ENCODE assay signal across 9 mouse cellular contexts in the genomic region with DNA sequence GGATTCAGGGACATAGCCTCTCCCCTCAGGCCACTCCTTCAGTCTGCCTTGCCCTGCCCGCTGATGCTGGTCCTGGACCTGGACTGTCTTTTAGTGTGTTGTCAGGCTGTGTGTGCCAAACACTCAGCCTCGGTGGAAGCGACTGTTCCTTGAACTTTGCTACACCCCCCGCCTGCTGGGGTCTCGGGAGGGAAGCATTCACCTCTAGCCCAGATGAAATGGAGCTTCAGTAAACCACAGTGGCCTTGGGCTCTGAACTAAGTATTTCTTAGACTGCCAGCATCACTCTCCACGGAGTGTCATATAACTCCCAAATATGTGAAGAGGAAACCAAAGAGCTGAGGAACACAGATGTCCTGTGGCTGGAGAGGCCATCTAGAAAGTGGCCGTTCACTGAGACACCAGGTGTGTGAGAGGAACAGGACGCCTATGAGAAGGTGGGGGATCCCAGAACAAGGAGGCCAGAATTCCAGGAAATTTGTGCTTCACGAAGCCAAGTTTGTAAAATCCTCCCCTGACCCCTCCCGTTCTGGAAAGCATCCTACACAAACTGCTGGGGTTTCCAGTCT.
A peak's percentile ranks its signal among the peaks of the same experiment; 100 is the strongest.
DNase-seq lines count a peak whose midpoint lies in the region; ATAC-seq lines count a peak whose summit lies in the region.
"Had no signal": no experiment of that assay in that cellular context is flagged by ENCODE, and none has a peak within 500 bp of the region (broad histone marks: within the 10 kb centered on the region; RNA-seq: fewer than 3 reads in every experiment).

No protein-coding gene starts in this region.

- peak; percentile 19; the same call in 1 of the 2 replicates for ATAC-seq in kidney, embryonic 16.5 days (ENCODE audit: low FRiP score, low TSS enrichment)
- peak; percentile 27; the same call in 1 of the 2 replicates for ATAC-seq in embryonic facial prominence, embryonic 13.5 days (ENCODE audit: insufficient number of reproducible peaks, insufficient read depth, low FRiP score, low TSS enrichment, low read depth)
- no peak for ATAC-seq in heart, embryonic 13.5 days (ENCODE audit: extremely low read depth, insufficient number of reproducible peaks, low FRiP score, low TSS enrichment)
- ATAC-seq in stomach, embryonic 14.5 days (ENCODE audit: insufficient number of reproducible peaks, insufficient read depth, low FRiP score, low read depth) = no peak

- H3K9me3 ChIP-seq in kidney, embryonic 16.5 days (ENCODE audit: low read length) = no peaks in the 10 kb centered on the region
- no peaks in the 10 kb centered on the region for H3K9me3 ChIP-seq in embryonic facial prominence, embryonic 13.5 days
- H3K9me3 ChIP-seq in heart, embryonic 13.5 days = no peaks in the 10 kb centered on the region
- no peaks in the 10 kb centered on the region for H3K9me3 ChIP-seq in stomach, embryonic 14.5 days (ENCODE audit: control insufficient read depth, low read depth, low read length)

- peak overlapping the region; percentile 36 for H3K9ac ChIP-seq in kidney, embryonic 16.5 days (replicated peaks; ENCODE audit: low read length)
- no peak overlapping the region for H3K9ac ChIP-seq in embryonic facial prominence, embryonic 13.5 days
- H3K9ac ChIP-seq in heart, embryonic 13.5 days = peak overlapping the region; percentile 52
- H3K9ac ChIP-seq in stomach, embryonic 14.5 days (replicated peaks; ENCODE audit: low read depth, low read length) = no peak overlapping the region
- H3K9ac ChIP-seq: liver, embryonic 14.5 days had no signal

- WGBS in kidney, embryonic 16.5 days = 16% methylated on average over 10 of the region's 10 CpGs
- WGBS in embryonic facial prominence, embryonic 13.5 days = 21% methylated on average over 10 of the region's 10 CpGs
- 54% methylated on average over 10 of the region's 10 CpGs for WGBS in heart, embryonic 13.5 days
- 32% methylated on average over 10 of the region's 10 CpGs for WGBS in stomach, embryonic 14.5 days

- peak overlapping the region; percentile 95 for H3K27ac ChIP-seq in kidney, embryonic 16.5 days (ENCODE audit: low read length)
- H3K27ac ChIP-seq in embryonic facial prominence, embryonic 13.5 days = peak overlapping the region; percentile 80
- peak overlapping the region; percentile 75 for H3K27ac ChIP-seq in heart, embryonic 13.5 days (replicated peaks)
- H3K27ac ChIP-seq in stomach, embryonic 14.5 days (ENCODE audit: low read length) = peak overlapping the region; percentile 53; the same call in 1 of the 2 replicates
- H3K27ac ChIP-seq: liver, embryonic 14.5 days had no signal

- H3K4me3 ChIP-seq in kidney, embryonic 16.5 days (ENCODE audit: low read length) = no peak overlapping the region
- no peak overlapping the region for H3K4me3 ChIP-seq in embryonic facial prominence, embryonic 13.5 days
- H3K4me3 ChIP-seq in heart, embryonic 13.5 days = no peak overlapping the region
- H3K4me3 ChIP-seq in stomach, embryonic 14.5 days (ENCODE audit: low read depth, low read length) = no peak overlapping the region

- DNase-seq in kidney, adult 8-10 months = no peak
- no peak for DNase-seq in left cerebral cortex, adult 18-20 months (ENCODE audit: low spot score in 2 of 2)
- no peak for DNase-seq in MN1 (ENCODE audit: low spot score)
- DNase-seq: thymus, postnatal 36 days had no signal

- no peaks in the 10 kb centered on the region for H3K36me3 ChIP-seq in kidney, embryonic 16.5 days (ENCODE audit: insufficient read depth, low read length)
- H3K36me3 ChIP-seq in embryonic facial prominence, embryonic 13.5 days = no peaks in the 10 kb centered on the region
- H3K36me3 ChIP-seq in heart, embryonic 13.5 days = no peaks in the 10 kb centered on the region
- no peaks in the 10 kb centered on the region for H3K36me3 ChIP-seq in stomach, embryonic 14.5 days (ENCODE audit: control insufficient read depth, insufficient read depth, low read length)

- no peak overlapping the region for H3K4me2 ChIP-seq in kidney, embryonic 16.5 days (replicated peaks; ENCODE audit: low read depth, low read length)
- H3K4me2 ChIP-seq in embryonic facial prominence, embryonic 13.5 days = no peak overlapping the region
- H3K4me2 ChIP-seq in heart, embryonic 13.5 days = no peak overlapping the region
- H3K4me2 ChIP-seq in stomach, embryonic 14.5 days (replicated peaks; ENCODE audit: low read depth, low read length) = no peak overlapping the region

- H3K27me3 ChIP-seq in kidney, embryonic 16.5 days (ENCODE audit: insufficient read depth, low read length) = no peaks in the 10 kb centered on the region
- no peaks in the 10 kb centered on the region for H3K27me3 ChIP-seq in embryonic facial prominence, embryonic 13.5 days
- H3K27me3 ChIP-seq in heart, embryonic 13.5 days (replicated peaks) = no peaks in the 10 kb centered on the region
- no peaks in the 10 kb centered on the region for H3K27me3 ChIP-seq in stomach, embryonic 14.5 days (ENCODE audit: control insufficient read depth, insufficient read depth, low read length)

- H3K4me1 ChIP-seq in kidney, embryonic 16.5 days (ENCODE audit: insufficient read depth, low read length) = peaks cover 51% of the 10 kb centered on the region
- peaks cover 50% of the 10 kb centered on the region for H3K4me1 ChIP-seq in embryonic facial prominence, embryonic 13.5 days
- H3K4me1 ChIP-seq in heart, embryonic 13.5 days = peaks cover 49% of the 10 kb centered on the region
- peaks cover 47% of the 10 kb centered on the region for H3K4me1 ChIP-seq in stomach, embryonic 14.5 days (ENCODE audit: control insufficient read depth, insufficient read depth, low read length)

Comparison
In these comparisons a context has a peak if more than half of its experiments do, and no peak if none do; other contexts are left out.
1. ATAC-seq: peak in kidney, embryonic 16.5 days (single experiment) and embryonic facial prominence, embryonic 13.5 days (single experiment); none in heart, embryonic 13.5 days (single experiment) and stomach, embryonic 14.5 days (single experiment).
2. H3K9ac ChIP-seq: peak in kidney, embryonic 16.5 days (single experiment) and heart, embryonic 13.5 days (single experiment); none in embryonic facial prominence, embryonic 13.5 days (single experiment) and stomach, embryonic 14.5 days (single experiment).
3. Peak in every context shown above with its lines, with median percentiles within 50 percentile points of each other: H3K27ac ChIP-seq.